Mouse (Mus musculus): ENCODE measurements at regions not wholly inside any gene's neighbourhood (a gene's known extent, or its start where the extent isn't known, plus 50 kb on each side); places are given as distances from the start of the nearest gene placed in this dataset.
A peak's percentile ranks its signal among the peaks of the same experiment; 100 is the strongest.

DNA sequence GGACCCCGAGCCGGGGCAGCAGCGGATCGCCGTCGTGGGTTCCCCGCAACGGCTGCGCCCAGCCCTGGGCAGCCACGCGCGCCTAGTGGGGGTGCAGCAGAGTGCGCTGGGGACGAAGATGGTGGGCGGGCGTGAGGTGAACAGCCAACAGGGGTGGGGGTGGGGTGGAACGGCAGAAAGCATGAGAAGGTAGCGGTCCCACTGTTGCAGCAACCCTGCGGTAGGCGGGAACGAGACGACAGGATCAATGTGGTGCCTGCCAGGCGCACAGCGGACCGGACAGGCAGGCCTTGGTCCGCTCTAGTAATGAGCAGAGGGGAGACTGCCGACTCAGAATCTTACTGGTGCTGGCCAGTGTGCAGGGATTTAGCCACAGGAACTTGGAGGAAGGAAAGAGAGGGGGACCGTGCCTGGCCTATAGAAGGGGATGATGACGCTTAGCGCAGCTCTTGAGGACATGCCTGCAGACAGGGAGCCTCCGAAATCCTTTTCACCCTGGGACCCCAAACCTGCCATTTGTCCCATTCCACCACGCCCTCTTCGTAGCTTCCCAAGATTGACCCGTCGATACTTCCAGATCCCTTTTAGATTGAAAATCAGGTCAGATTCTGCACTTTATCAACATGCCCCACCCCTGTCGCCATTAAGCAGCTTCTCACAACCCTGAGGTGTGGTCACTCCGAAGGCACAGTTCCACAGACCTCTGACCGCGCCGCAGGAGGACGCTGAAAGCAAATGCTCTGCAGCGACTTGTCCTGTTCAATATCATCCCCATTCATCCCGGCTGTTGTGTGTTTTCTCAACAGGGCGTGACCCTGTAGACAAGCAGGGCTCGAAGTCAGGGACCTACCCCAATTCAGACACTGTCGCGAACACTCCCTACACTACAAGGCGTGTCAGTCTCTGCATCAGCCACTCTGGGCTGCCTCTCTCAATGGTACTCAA, 177.4 kb upstream of the Topaz1 start:
- WGBS = under 1% methylated on average over 48 of the region's 48 CpGs
- Histone ChIP-seq H3K36me3 (no peaks in the 10 kb centered on the region), H3K9ac (no peak overlapping the region), H3K27ac (no peak overlapping the region), H3K9me3 (no peaks in the 10 kb centered on the region), H3K4me3 (peak overlapping the region; percentile 43), H3K4me1 (peaks cover 37% of the 10 kb centered on the region), H3K27me3 (peaks cover 80% of the 10 kb centered on the region), H3K4me2 (peak overlapping the region; percentile 91)
- no peak for ATAC-seq (ENCODE audit: insufficient number of reproducible peaks, low FRiP score, low TSS enrichment, low read depth)

DNA sequence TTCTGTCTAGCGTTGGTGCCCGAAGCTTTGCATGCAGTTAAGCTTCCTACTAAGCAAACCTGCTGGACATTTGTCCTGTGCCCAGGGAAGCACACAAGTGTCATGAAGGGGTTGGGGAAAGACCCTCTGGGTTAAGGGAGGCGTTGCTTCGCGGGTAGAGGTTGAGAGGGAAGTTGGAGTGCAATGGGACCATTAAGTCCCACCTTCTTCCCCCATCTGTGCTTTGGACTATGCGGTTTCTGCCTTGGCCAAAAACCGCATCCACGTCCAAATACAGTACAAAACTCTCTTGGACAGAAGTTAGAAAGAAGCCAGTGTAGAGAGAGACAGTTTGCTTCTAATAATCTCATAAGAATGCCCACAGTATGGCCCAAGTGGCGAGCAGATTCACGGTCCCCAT, 176.1 kb upstream of the Topaz1 start:
- 5% methylated on average over 10 of the region's 10 CpGs for WGBS
- H3K4me2 ChIP-seq = peak overlapping the region; percentile 98; the same call in 1 of the 2 replicates
- no peaks in the 10 kb centered on the region for H3K9me3 ChIP-seq
- H3K36me3 ChIP-seq = no peaks in the 10 kb centered on the region
- H3K4me1 ChIP-seq = peaks cover 37% of the 10 kb centered on the region
- no peak overlapping the region for H3K27ac ChIP-seq
- no peak overlapping the region for H3K9ac ChIP-seq
- ATAC-seq (ENCODE audit: insufficient number of reproducible peaks, low FRiP score, low TSS enrichment, low read depth) = no peak
- H3K27me3 ChIP-seq = peaks cover 92% of the 10 kb centered on the region
- H3K4me3 ChIP-seq = peak overlapping the region; percentile 49; the same call in 1 of the 2 replicates

DNA sequence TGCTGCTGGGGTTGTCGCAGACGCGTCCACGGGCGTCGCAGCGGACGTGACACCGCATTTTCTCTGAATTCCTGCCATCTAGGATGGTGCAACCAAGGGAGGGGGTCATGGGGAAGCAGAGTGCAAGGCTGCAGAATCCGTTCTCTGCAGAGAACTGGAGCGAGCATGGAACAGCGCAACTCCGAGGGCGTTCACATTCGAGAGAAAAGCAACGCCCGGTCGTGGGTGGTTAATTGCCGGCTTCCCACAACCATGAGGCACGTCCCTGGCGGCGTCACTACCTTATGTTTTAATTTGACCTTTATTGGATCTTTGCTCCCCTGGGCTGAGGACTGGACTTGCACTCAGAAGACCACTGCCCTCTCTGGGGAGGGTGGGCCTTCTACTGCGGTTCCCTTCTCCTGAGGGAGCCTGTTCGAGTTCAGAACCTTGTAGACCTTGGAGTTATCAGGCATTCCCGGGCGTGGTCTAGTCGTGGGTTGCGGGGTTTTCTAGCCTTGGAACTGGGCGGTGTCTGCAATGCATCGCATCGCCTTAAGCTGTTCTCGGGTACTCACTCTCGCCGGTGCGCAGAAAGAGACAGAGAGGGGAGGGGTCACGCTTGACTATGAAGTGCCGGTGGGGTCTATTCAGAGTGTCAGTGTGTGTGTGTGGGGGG, 175.6 kb upstream of the Topaz1 start:
- Histone ChIP-seq H3K4me3 (peak overlapping the region; percentile 49), H3K9ac (no peak overlapping the region), H3K4me2 (peak overlapping the region; percentile 98), H3K27me3 (peaks cover 97% of the 10 kb centered on the region), H3K27ac (no peak overlapping the region), H3K36me3 (no peaks in the 10 kb centered on the region), H3K9me3 (no peaks in the 10 kb centered on the region), H3K4me1 (peaks cover 37% of the 10 kb centered on the region)
- peak; percentile 22; the same call in 1 of the 2 replicates for ATAC-seq (ENCODE audit: insufficient number of reproducible peaks, low FRiP score, low TSS enrichment, low read depth)
- WGBS = under 1% methylated on average over 37 of the region's 37 CpGs

DNA sequence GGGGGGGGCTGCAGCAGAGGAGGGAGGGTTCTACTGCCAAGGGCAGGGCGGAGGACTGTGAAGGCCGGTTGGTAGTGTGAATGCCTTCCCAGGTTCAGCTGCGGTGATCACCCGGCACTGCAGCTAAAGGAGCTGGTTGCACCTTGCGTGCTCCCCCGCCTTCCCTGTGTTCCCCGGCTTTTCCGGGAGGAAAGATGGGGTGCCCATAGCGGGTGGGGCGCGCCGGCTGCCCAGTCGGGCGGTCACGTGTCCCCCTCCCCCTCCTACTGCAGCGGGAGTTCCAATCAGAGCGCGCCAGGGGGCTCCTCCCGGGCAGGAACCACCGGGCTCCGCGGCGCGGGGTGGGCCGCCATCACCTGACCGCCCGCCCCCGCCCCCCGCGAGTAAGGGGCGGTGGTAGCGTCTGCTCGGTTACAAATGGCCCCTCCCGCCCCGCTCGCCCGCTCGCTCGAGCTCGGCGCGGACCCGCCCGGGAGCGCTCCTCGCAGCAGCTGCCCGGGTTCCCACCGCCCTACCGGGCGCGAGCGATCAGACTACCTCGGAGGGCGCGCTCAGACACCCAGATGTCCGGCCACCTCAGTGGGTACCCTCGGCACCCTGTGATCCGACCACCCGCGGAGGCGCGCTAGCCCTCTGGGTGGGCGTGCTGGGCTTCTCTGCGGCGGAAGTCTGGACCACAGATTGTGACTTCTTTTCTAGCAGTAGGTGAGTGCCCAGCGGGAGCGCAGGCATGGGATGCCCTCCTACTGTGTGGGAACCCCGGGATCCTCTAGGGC, 174.9 kb upstream of the Topaz1 start:
- Histone ChIP-seq H3K4me3 (peak overlapping the region; percentile 49), H3K4me1 (peaks cover 37% of the 10 kb centered on the region)
- WGBS = under 1% methylated on average over 66 of the region's 68 CpGs

DNA sequence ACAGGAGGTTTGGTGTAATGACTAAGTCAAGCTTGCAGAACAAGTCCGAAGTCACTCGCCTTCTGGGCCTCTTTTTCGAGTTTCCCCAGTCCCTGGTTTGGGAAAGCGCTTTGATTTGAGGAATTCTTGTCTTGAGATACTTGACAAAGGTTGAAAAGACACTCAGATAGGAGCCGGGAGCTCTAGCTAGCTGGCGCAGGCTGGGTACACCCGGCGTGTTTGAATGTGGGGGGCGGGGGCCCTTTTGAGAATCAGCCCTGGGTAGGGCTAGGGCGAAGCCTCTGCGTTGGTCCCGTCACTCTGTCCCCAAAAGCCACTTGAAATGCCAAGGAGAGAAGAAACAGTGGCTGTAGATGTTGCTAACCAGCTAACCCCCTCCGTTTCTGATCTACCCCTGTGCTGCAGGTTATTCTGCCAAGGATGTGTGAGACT, 174.3 kb upstream of the Topaz1 start:
- no peak for ATAC-seq (ENCODE audit: insufficient number of reproducible peaks, low FRiP score, low TSS enrichment, low read depth)
- 0 out of 2 replicates have a peak overlapping the region, but pooled peaks have one; percentile 17 for H3K9ac ChIP-seq
- H3K36me3 ChIP-seq = no peaks in the 10 kb centered on the region

More for the DNA sequence above, 174.9 kb upstream of the Topaz1 start:
- H3K36me3 ChIP-seq = no peaks in the 10 kb centered on the region
- no peak overlapping the region for H3K27ac ChIP-seq
- ATAC-seq (ENCODE audit: insufficient number of reproducible peaks, low FRiP score, low TSS enrichment, low read depth) = peak; percentile 68; the same call in 1 of the 2 replicates
- no peaks in the 10 kb centered on the region for H3K9me3 ChIP-seq
- H3K4me2 ChIP-seq = peak overlapping the region; percentile 98
- H3K9ac ChIP-seq = 0 out of 2 replicates have a peak overlapping the region, but pooled peaks have one; percentile 17
- peaks cover 95% of the 10 kb centered on the region for H3K27me3 ChIP-seq

DNA sequence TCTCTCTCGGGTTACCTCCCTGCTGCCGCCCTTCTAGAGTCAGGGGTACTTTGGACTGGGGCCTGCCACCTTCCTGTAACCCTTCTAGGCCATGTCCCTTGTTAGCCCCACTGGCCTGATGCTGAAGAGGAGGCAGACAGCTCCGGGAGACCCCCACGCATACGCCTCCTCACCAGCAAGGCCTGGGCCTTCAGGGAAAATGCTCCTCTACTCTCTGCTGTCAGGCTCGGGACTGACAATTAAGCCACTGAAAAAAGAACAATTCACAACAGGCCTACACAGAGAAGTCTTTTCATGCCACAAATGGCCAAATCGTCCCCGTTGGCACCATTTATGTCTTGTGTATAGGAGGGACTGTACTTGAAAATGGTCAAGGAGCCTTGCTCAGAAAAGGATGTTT, 161.9 kb upstream of the Topaz1 start:
- no peaks in the 10 kb centered on the region for H3K4me1 ChIP-seq
- H3K27ac ChIP-seq = no peak overlapping the region
- H3K36me3 ChIP-seq = no peaks in the 10 kb centered on the region
- no peaks in the 10 kb centered on the region for H3K9me3 ChIP-seq
- WGBS = 70% methylated on average over 8 of the region's 8 CpGs
- no peak overlapping the region for H3K4me3 ChIP-seq
- no peak overlapping the region for H3K4me2 ChIP-seq
- H3K9ac ChIP-seq = no peak overlapping the region
- no peak for ATAC-seq (ENCODE audit: insufficient number of reproducible peaks, low FRiP score, low TSS enrichment, low read depth)
- H3K27me3 ChIP-seq = 0 out of 2 replicates have a peak, but pooled peaks cover 5% of the 10 kb centered on the region

More for the DNA sequence above, 174.3 kb upstream of the Topaz1 start:
- Histone ChIP-seq H3K27me3 (peaks cover 93% of the 10 kb centered on the region), H3K27ac (no peak overlapping the region), H3K4me1 (peaks cover 37% of the 10 kb centered on the region), H3K9me3 (no peaks in the 10 kb centered on the region), H3K4me2 (peak overlapping the region; percentile 98), H3K4me3 (peak overlapping the region; percentile 49)
- under 1% methylated on average over 13 of the region's 13 CpGs for WGBS

DNA sequence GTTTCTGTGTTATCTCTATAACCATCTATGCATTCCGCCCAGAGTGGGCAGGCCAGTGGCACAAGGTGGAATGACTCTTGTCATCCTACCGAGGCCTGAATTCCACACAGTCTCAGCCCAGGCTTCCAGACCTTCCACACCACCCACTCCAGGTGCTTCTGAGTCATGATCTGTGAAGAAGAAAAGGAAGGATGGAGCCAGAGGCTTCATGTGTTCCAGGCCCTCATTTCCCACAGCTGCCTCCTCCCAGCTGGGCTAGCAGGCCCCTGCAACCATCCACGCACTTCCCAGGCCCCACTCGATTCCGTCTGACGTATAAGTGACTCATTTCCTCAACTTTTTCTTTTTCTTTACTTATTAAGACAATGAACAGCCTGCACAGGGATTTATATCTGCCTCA, 160.7 kb upstream of the Topaz1 start:
- no peak for ATAC-seq (ENCODE audit: insufficient number of reproducible peaks, low FRiP score, low TSS enrichment, low read depth)
- H3K9ac ChIP-seq = no peak overlapping the region
- no peak overlapping the region for H3K27ac ChIP-seq
- H3K4me1 ChIP-seq = no peaks in the 10 kb centered on the region
- no peak overlapping the region for H3K4me3 ChIP-seq
- no peak overlapping the region for H3K4me2 ChIP-seq
- 76% methylated on average over 6 of the region's 6 CpGs for WGBS
- H3K36me3 ChIP-seq = no peaks in the 10 kb centered on the region
- H3K27me3 ChIP-seq = 0 out of 2 replicates have a peak, but pooled peaks cover 4% of the 10 kb centered on the region
- H3K9me3 ChIP-seq = no peaks in the 10 kb centered on the region

DNA sequence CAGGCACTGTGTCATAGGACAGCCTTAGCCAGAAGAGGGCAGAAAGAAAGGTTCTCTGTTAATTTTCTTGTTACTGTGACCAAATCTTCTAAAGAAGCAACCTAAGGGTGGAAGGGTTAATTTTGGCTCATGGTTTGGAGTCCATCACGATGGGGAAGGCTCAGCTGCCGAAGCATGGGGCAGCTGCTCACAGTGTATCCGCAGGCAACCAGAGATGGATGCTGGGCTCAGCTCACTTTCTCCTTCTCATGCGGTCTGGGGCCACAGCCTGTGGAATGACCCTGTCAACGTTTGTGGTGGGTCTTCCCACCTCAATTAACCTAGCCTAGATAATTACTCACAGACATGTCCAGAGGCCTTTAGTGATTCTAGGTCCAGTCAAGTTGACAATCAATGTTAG, 160.2 kb upstream of the Topaz1 start:
- Histone ChIP-seq H3K4me3 (no peak overlapping the region), H3K27me3 (0 out of 2 replicates have a peak, but pooled peaks cover 4% of the 10 kb centered on the region), H3K4me1 (no peaks in the 10 kb centered on the region), H3K9me3 (no peaks in the 10 kb centered on the region), H3K27ac (no peak overlapping the region), H3K9ac (no peak overlapping the region), H3K36me3 (no peaks in the 10 kb centered on the region), H3K4me2 (no peak overlapping the region)
- no peak for ATAC-seq (ENCODE audit: insufficient number of reproducible peaks, low FRiP score, low TSS enrichment, low read depth)
- WGBS = 68% methylated on average over 5 of the region's 5 CpGs

DNA sequence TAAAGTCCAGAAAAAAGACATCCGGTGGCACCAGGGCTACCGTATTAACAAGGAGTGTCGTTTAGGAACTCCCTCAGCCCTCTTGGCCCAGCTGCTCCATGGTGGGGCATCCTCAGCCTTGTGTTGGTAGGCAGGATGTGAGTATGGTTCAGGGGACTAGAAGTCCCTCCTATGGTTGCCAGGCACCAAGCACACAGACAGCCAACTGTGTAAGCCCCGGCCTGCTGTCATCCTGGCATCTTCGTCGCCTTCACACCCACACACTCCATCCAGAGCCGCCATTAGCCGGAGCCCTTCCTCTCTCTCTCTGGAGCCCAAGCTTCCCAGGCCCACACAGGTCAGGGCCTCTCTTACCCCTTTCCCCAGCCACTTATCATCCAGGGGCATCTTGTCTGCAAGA, 158.9 kb upstream of the Topaz1 start:
- H3K27me3 ChIP-seq = peaks cover 4% of the 10 kb centered on the region
- no peak overlapping the region for H3K4me3 ChIP-seq
- ATAC-seq (ENCODE audit: insufficient number of reproducible peaks, low FRiP score, low TSS enrichment, low read depth) = no peak
- H3K27ac ChIP-seq = no peak overlapping the region
- no peaks in the 10 kb centered on the region for H3K9me3 ChIP-seq
- H3K4me1 ChIP-seq = no peaks in the 10 kb centered on the region
- 79% methylated on average over 8 of the region's 8 CpGs for WGBS
- H3K4me2 ChIP-seq = no peak overlapping the region
- no peaks in the 10 kb centered on the region for H3K36me3 ChIP-seq
- no peak overlapping the region for H3K9ac ChIP-seq

DNA sequence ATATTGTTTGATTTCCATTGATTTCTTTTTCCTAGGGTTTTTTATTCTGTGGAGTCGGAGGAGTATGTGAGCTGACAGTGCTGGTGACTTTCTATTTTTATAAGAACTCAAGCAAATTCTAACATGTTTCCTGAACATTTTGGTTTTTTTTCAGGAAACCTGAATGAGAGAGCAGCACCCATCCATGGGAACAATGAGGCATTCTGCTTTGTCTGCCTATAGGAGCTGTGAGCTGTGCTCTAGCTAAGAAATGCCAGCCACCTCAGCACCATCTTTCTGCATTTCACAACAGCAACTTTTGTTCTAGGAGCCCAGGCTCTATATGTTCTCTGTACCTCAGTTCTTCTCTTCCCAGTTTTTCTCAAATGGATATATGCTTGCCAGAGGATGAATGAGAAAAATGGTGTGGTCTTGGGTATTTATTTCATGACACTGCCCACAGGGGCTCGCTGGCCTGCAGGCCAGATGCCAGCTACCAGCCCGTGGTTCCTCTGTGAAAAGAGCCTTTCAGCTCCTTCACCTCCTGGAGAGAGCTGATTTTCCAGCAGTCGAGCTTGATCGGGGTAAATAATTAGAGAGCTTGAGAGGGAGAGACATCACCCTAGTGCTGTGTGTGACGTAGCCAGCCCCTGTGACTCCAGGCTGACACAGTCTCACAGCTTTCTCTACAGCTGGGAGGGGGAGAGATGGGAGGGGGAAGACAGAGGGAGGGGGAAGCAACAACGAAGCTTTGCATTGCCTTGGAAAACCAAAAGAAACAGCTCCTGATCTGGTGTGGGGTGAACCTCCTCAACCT, 154.1 kb upstream of the Topaz1 start:
- Histone ChIP-seq H3K4me2 (no peak overlapping the region), H3K4me3 (no peak overlapping the region), H3K36me3 (no peaks in the 10 kb centered on the region), H3K9ac (no peak overlapping the region), H3K27me3 (peaks cover 36% of the 10 kb centered on the region), H3K9me3 (no peaks in the 10 kb centered on the region), H3K27ac (no peak overlapping the region), H3K4me1 (peaks cover 8% of the 10 kb centered on the region; the same call in 1 of the 2 replicates)
- ATAC-seq (ENCODE audit: insufficient number of reproducible peaks, low FRiP score, low TSS enrichment, low read depth) = peak; percentile 44; the same call in 1 of the 2 replicates
- WGBS = 21% methylated on average over 7 of the region's 7 CpGs
